Mouse (Mus musculus): Measurements from ENCODE around the gene Bco2.

Bco2 gene

GRCm38 (mm10) chr9:50502949-50503348, 52.0 kb downstream of the Bco2 start:
- no peak for TF ChIP-seq GATA4 (IDR thresholded peaks at IDR 0.05; ENCODE audit: insufficient replicate concordance, low read length)

- TF ChIP-seq GATA4 (IDR thresholded peaks at IDR 0.05; ENCODE audit: insufficient replicate concordance, low read length) = no peak
Observed at GRCm38 (mm10) chr9:50500974-50501501, 53.9 kb downstream of the Bco2 start.

GRCm38 (mm10) chr9:50500467-50500973, 54.5 kb downstream of the Bco2 start:
- TF ChIP-seq GATA4 (IDR thresholded peaks at IDR 0.05; ENCODE audit: insufficient replicate concordance, low read length) = no peak

GRCm38 (mm10) chr9:50499781-50500180, 55.2 kb downstream of the Bco2 start:
- no peak for TF ChIP-seq GATA4 (IDR thresholded peaks at IDR 0.05; ENCODE audit: insufficient replicate concordance, low read length)

GRCm38 (mm10) chr9:50498815-50499214, 56.2 kb downstream of the Bco2 start:
- TF ChIP-seq GATA4 (IDR thresholded peaks at IDR 0.05; ENCODE audit: insufficient replicate concordance, low read length) = no peak

GRCm38 (mm10) chr9:50497536-50497935, 57.4 kb downstream of the Bco2 start:
- TF ChIP-seq GATA4 (IDR thresholded peaks at IDR 0.05; ENCODE audit: insufficient replicate concordance, low read length) = 0 out of 2 replicates have a peak, but pooled peaks have one; percentile 47

- no peak for TF ChIP-seq GATA4 (IDR thresholded peaks at IDR 0.05; ENCODE audit: insufficient replicate concordance, low read length)
Observed at GRCm38 (mm10) chr9:50497076-50497475, 57.9 kb downstream of the Bco2 start.

GRCm38 (mm10) chr9:50496546-50496945, 58.4 kb downstream of the Bco2 start:
- no peak for TF ChIP-seq GATA4 (IDR thresholded peaks at IDR 0.05; ENCODE audit: insufficient replicate concordance, low read length)

- no peak for TF ChIP-seq GATA4 (IDR thresholded peaks at IDR 0.05; ENCODE audit: insufficient replicate concordance, low read length)
Observed at GRCm38 (mm10) chr9:50496151-50496505, 58.9 kb downstream of the Bco2 start.

GRCm38 (mm10) chr9:50495405-50496150, 59.4 kb downstream of the Bco2 start:
- TF ChIP-seq GATA4 (IDR thresholded peaks at IDR 0.05; ENCODE audit: insufficient replicate concordance, low read length) = no peak

- TF ChIP-seq GATA4 (IDR thresholded peaks at IDR 0.05; ENCODE audit: insufficient replicate concordance, low read length) = no peak
Observed at GRCm38 (mm10) chr9:50494311-50494710, 60.7 kb downstream of the Bco2 start, which contains the start of gene Plet1. TSS of gene Plet1 (plus strand) at chr9:50494525.

- TF ChIP-seq GATA4 (IDR thresholded peaks at IDR 0.05; ENCODE audit: insufficient replicate concordance, low read length) = no peak
Observed at GRCm38 (mm10) chr9:50493777-50494176, 61.2 kb downstream of the Bco2 start.

GRCm38 (mm10) chr9:50491531-50492045, 63.4 kb downstream of the Bco2 start:
- no peak for TF ChIP-seq GATA4 (IDR thresholded peaks at IDR 0.05; ENCODE audit: insufficient replicate concordance, low read length)

- no peak for TF ChIP-seq GATA4 (IDR thresholded peaks at IDR 0.05; ENCODE audit: insufficient replicate concordance, low read length)
Observed at GRCm38 (mm10) chr9:50490836-50491235, 64.1 kb downstream of the Bco2 start.

GRCm38 (mm10) chr9:50485521-50485920, 69.5 kb downstream of the Bco2 start:
- TF ChIP-seq GATA4 (IDR thresholded peaks at IDR 0.05; ENCODE audit: insufficient replicate concordance, low read length) = no peak

Data from liver, adult (tissue).